Mouse (Mus musculus) ovary, postnatal 14 days (tissue): Measurements from ENCODE around the gene Erc2.

Experiments used
- DNase-seq: peaks from one replicate; pipeline ENCODE4 v3.0.0; 2022; ENCODE audit warnings: low spot score

Erc2 gene

DNA sequence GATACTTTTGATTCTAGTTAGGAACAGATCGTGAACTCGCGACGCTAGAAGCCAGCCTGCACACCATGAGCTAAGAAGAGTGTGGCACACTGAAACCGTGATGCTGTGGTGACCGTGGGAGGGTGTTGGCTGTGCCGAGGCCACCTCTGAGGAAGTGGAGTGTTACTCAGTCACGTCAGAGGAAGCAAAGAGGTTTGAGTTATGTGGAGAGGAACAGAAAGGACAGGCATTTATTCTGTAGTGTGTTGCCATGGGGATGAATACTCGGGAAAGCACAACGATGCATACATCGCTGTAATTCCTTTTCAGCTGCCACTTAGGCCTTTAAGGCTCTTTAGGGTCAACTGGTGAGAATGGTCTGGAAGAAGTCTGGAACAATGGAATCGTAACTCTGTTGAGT, 445.8 kb downstream of the Erc2 start:
- no peak for DNase-seq

DNA sequence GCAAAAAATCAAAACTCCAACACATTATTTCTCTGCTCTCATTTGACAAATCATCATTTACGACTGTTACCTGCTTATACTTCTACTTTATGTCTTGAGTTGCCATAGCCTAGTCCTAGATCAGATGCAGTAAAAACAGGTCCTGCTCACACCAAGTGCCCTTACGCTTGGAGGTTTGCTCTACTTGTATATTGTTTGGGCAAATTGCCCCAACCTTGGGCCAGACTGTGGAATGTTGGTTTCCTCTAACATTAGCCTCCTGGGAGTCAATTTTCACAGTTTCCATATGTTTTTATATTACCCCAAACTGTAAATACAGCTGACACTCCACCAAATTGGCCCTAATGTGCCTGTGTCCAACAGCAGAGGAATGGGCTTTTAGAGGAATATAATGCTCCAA, 447.6 kb downstream of the Erc2 start:
- no peak for DNase-seq

DNA sequence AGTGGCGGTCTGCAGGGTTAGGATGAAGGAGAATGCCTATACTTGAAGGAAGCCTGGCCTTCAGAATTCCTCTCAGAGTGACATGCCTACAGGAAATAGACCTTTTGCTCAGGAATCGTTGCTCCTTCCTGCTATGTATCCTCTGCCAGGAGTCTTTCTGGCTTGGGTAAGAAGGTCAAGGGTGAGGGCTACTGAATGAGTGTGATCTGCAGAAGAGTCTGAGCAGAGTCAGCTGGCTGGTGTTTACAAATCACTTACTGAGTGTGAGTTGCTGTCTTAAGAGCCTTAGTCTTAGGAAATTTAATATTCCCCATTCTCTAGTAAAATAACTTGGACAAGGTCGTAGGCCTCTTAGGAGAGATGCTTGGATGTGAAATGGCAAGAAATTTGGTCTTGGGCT, 450.3 kb downstream of the Erc2 start:
- DNase-seq: no peak

GRCm38 (mm10) chr14:28089636-28090443, 467.6 kb downstream of the Erc2 start:
- no peak for DNase-seq

GRCm38 (mm10) chr14:28091367-28091766, 469.1 kb downstream of the Erc2 start:
- no peak for DNase-seq

DNA sequence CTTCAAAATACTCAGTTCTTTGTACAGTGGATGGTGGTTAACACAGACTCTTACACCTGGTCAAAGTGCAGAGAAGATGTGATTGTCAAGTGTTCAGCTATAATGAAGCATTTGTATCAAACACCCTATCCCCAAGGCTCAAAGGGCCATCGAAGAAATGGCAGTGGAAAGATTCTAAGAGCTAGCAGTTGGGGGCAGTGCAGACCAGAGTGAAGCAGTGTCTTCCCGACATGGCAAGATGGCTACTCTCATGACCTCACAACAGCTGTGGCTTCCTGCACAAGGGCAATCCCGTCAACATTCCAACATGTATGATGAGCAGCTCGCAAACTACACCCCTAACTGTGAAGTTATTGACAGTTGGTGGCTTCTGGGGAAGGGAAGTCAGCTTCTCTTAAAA, 471.0 kb downstream of the Erc2 start:
- DNase-seq: no peak

DNA sequence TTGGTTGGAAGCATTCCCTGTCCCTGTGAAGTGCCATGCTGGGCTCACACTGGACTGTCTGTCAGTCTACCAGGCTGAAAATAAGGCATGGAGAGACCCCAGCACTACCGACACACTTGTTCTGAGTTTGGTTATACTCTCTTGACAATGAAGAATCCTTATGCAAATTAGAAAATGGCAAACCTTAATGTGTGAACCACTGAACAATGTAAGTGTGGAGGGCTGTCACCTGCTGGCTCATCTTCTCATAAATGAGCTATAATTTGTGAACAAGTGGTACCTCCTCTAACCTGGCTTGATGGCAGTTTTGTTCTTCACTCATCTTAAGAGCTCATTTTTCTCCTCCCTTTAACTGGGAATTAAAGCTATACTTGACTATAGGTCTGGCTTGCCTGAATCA, 471.7 kb downstream of the Erc2 start:
- no peak for DNase-seq

- no peak for DNase-seq
Observed at GRCm38 (mm10) chr14:28099084-28099483, 476.9 kb downstream of the Erc2 start.

DNA sequence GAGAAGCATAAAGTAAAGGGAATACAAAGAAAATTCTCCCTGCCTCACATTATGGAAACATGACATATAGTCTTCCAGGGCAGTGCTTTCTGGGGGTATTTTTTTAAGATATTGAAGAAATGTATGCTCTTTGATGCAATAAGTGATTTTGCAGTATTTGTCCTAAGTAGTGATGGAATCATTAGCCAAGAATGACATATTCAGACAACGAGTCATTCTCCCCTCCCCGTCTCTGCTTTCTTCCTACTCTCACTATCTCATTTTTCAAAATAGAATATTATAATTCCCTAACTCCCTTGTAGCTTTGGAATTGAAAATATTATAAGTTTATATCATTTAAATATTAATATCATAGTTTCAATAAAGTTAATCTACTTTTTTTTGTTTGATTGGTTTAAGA, 490.9 kb downstream of the Erc2 start:
- DNase-seq: no peak

DNA sequence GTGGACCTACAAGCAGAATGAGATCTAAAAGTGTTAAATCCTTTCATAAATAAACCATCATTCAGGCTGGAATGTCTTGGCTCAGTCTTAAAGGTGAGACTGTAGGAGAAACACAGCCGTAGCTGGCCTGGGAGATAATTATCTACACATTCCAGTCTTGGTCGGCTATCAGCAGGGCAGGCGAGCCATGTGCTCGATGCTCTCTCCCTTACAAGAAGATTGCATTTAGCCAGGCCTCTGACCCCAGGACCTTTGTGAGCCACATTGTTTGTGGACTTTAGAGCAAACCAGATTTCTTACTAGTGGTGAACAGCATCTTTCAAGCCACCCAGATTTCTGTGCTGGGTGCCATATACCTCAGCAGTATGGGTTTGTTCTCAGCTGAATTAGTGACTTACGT, 498.6 kb downstream of the Erc2 start:
- no peak for DNase-seq

DNA sequence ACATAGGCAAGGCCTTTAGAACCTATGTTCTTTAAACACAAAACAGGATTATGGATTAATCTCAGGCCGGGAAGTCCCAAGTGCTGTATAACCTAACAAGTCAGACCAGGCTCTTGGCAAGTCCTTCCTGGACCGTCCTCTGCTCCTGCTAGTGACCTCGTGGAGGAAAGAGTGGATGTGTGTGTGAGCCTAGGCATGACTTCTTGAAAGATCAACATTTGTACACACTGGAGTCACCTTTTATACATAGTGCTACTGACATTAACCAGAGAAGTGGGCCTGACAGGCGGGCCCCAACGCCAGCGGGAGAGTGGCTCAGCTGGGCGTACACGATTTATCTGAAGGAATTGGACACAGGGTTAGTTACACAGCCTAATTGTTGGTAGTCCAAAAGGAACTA, 504.6 kb downstream of the Erc2 start:
- no peak for DNase-seq

DNA sequence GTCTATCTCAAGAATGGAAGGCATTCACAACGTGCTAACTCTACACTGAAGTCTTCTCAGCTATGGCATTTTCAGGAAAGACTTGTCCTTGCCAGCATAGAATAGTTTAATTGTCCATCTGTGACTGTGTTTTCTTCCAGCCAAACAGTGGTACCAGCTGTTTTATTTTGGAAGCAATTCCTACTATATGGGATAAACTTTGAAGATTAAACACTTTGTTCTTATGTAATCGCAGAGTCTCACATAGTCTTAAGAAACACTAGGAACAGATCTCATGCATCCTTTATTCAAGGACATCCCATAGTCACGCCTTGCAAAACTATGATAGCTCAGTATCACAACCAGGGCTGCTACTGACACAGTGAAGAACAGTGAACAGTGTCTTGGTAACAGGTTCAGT, 506.8 kb downstream of the Erc2 start:
- DNase-seq: no peak

- DNase-seq: no peak
Observed at GRCm38 (mm10) chr14:28143998-28144397, 521.8 kb downstream of the Erc2 start.

GRCm38 (mm10) chr14:28147201-28147600, 525.0 kb downstream of the Erc2 start:
- DNase-seq: no peak

- no peak for DNase-seq
Observed at GRCm38 (mm10) chr14:28150942-28151341, 528.7 kb downstream of the Erc2 start.

DNA sequence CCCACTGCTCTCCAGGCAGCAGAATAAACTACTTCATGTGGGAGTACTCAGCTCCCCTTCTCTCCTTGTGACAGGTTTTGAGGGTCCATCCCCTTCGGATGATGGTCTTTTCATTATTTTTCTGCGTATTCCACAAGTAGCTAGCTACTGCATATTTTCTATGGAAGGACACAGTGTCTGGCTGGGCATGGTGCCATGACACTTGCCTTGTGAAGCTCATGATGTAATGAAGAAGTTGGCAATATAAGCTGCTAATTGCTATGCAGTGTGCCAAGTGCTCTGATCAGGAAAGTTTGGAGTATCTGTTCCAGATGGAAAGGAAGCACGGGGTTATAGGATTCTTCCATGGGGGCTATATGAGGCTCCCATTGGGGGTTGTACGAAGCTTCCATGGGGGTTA, 533.5 kb downstream of the Erc2 start:
- no peak for DNase-seq

DNA sequence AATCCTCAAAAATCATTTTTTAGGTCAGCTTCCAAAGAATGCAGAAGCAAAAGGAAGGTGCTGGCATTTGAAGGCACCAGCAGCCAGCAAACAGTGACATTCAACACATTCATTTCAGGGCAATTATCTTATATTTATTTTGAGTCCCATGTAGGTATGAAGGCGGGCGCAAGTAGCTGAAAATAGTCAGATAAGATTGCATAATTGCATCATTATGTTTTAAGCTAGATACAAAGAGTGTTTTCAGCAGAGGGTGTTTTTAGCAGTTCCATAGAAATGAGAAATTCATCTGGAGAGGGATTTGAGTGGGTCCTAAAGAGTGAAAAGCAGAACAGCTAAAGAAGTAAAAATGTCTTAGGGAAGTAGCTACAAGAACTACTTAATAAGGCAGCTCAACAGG, 538.6 kb downstream of the Erc2 start:
- no peak for DNase-seq

DNA sequence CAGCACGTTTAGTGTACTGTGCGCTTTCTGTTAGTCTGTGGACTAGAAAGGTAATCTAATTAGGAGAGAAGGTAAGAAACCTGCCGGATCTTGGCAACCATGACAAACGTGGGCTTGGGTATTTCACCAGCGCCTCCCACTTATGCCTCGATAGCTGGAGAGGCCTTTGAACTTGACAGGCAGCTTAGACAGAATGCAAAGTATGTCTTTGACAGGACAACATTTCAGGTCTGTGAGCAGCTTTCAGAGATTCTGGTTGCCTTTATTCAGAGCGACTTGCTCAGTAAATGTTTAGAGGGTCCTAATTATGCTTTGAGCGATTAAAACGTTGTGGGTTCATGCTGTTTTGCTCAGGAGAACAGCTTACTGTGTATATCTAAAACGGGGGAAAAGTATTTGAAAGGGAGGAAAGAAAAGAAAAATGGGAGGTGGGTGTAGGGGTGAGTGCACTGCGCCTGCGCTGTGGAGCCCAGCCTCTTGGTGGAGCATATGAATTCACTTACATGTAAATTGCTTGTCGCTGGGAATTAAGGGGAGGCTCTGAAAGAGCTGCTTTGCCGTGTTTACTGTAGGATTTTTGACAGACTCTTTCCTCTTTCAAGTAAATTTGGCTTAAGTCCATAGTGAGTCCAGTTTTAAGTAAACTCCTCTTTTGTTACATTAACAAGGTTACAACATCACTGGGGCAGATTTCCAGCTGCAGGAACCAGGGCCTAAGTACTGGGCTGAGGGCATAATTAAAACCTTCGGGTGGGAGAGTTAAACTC, 542.6 kb downstream of the Erc2 start:
- DNase-seq: no peak

DNA sequence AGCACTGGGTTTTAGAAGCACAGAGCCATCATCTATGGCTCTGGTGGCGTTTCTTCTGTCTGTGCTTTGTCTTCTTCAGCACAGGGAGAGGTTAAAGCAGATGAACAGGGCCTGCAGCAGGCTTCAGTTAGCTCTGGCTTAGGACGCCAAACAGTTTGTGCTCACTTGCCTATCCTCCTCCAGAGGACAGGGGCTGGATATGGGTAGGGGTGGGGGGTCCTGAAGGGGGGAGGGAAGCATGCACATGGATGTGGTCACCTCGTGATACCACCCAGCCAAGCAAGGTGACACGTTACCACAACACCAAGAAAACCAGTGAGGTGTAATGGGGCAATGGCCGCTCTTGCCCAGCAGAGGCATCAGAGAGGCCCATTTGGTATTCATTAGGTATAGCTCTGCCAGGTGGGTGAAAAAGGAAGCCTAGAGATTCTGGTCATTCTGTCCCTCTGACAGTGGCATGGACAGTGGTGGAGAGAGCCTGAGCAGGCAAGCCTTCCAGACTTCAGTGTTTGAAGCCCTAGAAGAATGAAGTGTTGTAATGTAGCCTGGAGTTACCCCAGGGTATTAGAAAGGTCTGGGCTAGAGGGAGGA, 543.5 kb downstream of the Erc2 start:
- DNase-seq: no peak

DNA sequence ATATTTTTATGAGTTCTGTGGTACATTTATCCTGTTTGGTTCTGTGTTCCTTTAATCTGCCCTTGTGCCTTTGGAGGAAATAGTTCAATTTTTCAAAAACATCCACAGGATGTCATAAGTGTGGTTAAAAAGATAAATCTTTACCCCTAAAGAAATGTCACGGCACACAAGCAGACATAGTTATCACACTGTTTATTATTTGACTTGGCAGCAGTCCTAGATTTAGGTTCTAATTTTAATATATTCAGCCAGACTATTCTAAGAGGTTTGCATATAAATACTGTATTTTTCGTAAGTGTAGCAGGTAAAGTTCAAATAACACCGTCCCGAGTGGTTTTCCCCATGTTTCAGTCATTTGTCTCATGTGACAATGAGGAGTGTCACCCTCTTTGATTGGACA, 548.5 kb downstream of the Erc2 start:
- no peak for DNase-seq

DNA sequence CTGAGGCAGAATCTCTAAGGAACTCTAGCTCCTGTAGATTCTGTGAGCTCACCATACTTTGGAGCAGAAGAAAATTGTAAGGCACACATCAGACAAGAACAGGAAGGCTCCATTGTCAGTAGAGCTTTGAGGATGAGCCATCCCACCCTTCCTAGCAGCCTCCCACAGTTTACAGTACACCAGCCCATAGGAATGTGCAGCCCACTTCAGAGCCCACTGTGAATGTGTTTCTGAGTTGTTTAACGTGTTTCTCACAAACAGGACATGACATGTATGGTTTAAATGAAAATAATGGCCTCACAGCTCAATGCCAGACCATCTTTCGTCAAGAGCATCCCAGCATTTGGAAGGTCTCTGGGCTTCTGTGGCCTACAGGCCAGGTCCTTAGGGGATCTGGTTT, 549.1 kb downstream of the Erc2 start:
- no peak for DNase-seq

DNA sequence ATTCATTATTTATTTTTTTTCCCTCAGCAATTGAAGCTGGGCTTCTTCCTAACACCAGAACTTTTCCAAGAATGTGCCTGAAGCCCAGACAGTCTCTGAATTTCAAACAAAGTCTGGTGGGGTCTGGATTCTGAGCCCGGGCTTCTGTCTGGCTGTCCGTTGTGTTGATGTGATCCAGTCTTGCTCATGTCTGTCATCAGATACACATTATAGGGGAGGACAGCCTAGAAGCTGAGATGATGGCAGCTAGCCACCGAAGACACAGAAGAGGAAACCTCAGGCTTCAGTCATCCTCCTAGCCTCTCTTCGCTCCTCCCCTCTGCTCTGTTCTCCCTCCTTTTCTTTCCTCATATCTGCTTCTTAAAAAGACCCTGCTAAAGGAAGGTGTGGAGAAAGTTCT, 551.5 kb downstream of the Erc2 start:
- DNase-seq: no peak

DNA sequence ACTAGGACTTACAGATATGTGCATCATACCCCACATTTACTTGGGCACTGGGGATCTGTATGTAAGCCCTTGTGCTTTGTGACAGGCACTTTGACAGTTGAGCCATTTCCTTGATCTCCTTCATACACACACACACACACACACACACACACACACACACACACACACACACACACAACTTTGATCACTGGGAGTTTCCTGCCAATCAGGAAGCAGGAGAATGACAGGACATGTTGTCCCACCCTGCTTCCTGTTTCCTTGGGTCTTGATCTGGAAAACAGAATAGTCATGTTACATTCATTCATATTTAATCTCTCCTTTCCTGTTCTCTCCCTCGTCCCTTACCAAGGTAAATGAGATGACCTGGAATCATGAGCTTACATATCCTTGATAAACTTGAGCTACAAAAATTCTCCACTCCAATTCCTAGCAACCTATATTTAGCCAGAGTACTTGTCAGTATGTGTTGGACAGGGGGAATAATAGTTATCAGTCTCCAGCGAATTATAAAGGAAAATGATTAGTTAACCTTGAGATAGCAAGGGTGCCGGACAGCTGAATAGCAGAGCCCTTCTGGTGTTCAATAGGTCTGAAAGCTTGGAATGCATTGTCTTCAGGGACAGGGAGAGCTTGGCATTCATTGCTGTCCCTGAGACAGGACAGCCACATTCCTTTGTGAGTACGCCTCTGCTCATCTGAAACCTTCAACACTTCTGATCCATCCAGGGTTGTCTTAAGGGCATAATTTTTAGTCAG, 559.0 kb downstream of the Erc2 start:
- no peak for DNase-seq
